Mouse (Mus musculus): ENCODE measurements at regions not wholly inside any gene's neighbourhood (a gene's known extent, or its start where the extent isn't known, plus 50 kb on each side); places are given as distances from the start of the nearest gene placed in this dataset.

- ATAC-seq (ENCODE audit: low read depth), result no peak
- WGBS, result 88% methylated on average over 4 of the region's 4 CpGs
- Histone ChIP-seq H3K27me3 (ENCODE audit: control insufficient read depth, insufficient read depth, low read length) (no peaks in the 10 kb centered on the region), H3K9ac (replicated peaks; ENCODE audit: low read depth, low read length) (no peak overlapping the region), H3K4me2 (ENCODE audit: low read depth, low read length) (no peak overlapping the region), H3K9me3 (ENCODE audit: control insufficient read depth, low read length) (no peaks in the 10 kb centered on the region), H3K4me3 (ENCODE audit: low read depth, low read length) (no peak overlapping the region), H3K4me1 (ENCODE audit: control insufficient read depth, insufficient read depth, low read length) (no peaks in the 10 kb centered on the region), H3K27ac (ENCODE audit: low read depth, low read length) (no peak overlapping the region), H3K36me3 (ENCODE audit: control insufficient read depth, insufficient read depth, low read length) (no peaks in the 10 kb centered on the region)
Measured at GRCm38 (mm10) chr14:99493197-99493596, 194.7 kb downstream of the Klf5 start.

DNA sequence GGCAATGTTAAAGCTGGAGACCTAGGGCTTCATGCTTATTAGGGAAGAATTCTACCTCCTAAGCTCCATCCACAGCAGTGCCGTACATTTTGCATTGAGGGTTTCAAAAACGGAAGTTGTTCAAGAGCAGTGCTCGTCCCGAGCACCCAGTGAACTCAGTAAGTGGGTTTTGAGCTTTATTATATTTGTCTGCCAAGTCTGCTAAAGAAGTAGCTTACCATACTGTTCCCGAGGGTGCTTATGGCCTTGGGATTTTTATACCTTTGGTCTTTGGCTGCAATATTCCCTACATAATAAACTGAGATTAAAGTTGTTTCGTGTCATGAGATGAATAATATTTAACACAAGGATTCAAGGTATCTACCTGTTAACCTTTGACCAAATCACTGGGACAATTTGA, 195.2 kb downstream of the Klf5 start:
- H3K9me3 ChIP-seq (ENCODE audit: control insufficient read depth, low read length), result no peaks in the 10 kb centered on the region
- H3K4me1 ChIP-seq (ENCODE audit: control insufficient read depth, insufficient read depth, low read length), result no peaks in the 10 kb centered on the region
- no peak overlapping the region for H3K4me3 ChIP-seq (ENCODE audit: low read depth, low read length)
- H3K36me3 ChIP-seq (ENCODE audit: control insufficient read depth, insufficient read depth, low read length), result no peaks in the 10 kb centered on the region
- 94% methylated on average over 6 of the region's 6 CpGs for WGBS
- H3K27me3 ChIP-seq (ENCODE audit: control insufficient read depth, insufficient read depth, low read length), result no peaks in the 10 kb centered on the region
- H3K4me2 ChIP-seq (ENCODE audit: low read depth, low read length), result no peak overlapping the region
- H3K9ac ChIP-seq (replicated peaks; ENCODE audit: low read depth, low read length), result no peak overlapping the region
- H3K27ac ChIP-seq (ENCODE audit: low read depth, low read length), result no peak overlapping the region
- ATAC-seq (ENCODE audit: low read depth), result no peak

DNA sequence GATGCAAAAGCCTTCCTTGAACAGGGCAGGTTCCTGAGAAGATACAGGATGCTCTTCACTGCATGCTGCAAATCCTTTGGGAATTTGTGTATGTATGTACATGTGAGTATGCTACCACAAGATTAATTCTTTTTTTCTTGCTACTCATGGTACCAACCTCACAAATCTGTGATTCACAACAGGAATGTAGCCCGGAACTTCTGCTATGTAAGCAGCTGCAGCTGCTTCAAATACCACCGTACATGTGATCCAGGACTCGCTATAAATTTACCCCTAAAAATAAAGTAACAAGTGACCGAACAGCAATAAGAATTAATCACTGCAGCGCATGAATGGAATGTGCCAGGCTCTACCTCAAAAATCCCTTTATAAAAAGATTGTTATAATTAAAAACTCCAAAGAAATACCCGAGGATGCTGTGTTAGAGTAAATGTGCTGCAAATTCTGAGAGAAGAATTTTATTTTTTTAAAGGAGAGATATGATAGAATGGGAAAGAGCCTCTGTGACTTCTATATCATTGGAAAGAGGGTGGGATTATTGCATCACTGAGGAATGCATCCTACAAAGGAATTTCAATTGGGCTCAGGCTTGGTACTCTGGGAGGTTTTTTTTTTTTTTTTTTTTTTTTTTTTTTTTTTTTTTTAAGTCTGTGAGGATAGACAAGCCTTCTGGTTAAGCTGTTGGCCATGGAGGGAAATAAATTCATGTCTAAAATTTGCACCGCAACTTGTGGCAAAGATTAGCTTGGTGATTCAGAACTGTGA, 201.2 kb downstream of the Klf5 start:
- no peak overlapping the region for H3K4me2 ChIP-seq (ENCODE audit: low read depth, low read length)
- H3K4me3 ChIP-seq (ENCODE audit: low read depth, low read length), result no peak overlapping the region
- H3K36me3 ChIP-seq (ENCODE audit: control insufficient read depth, insufficient read depth, low read length), result no peaks in the 10 kb centered on the region
- ATAC-seq (ENCODE audit: low read depth), result no peak
- H3K27ac ChIP-seq (ENCODE audit: low read depth, low read length), result no peak overlapping the region
- no peaks in the 10 kb centered on the region for H3K9me3 ChIP-seq (ENCODE audit: control insufficient read depth, low read length)
- WGBS, result 75% methylated on average over 7 of the region's 7 CpGs
- H3K27me3 ChIP-seq (ENCODE audit: control insufficient read depth, insufficient read depth, low read length), result no peaks in the 10 kb centered on the region
- H3K4me1 ChIP-seq (ENCODE audit: control insufficient read depth, insufficient read depth, low read length), result no peaks in the 10 kb centered on the region
- H3K9ac ChIP-seq (replicated peaks; ENCODE audit: low read depth, low read length), result no peak overlapping the region

DNA sequence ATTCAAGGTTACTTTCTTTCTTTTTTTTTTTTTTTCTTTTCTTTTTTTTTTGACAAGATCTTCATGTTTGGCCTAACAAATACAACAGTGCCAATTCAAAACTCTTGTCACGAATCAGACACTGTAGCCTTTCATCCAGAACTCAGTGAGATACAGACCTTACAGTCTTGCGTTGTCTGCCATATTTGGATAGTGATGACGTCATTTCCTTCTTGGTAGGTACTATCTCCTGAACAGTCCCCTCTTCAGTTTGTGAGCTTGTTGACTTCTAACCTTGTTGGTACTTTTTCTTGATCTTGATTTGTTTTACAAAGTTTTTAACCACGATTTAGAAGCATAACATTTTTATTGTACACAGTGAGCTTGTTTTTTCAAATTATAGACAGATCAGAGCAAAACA, 206.4 kb downstream of the Klf5 start:
- H3K9ac ChIP-seq (replicated peaks; ENCODE audit: low read depth, low read length), result no peak overlapping the region
- WGBS, result 71% methylated on average over 4 of the region's 4 CpGs
- H3K4me1 ChIP-seq (ENCODE audit: control insufficient read depth, insufficient read depth, low read length), result no peaks in the 10 kb centered on the region
- no peak for ATAC-seq (ENCODE audit: low read depth)
- no peak overlapping the region for H3K27ac ChIP-seq (ENCODE audit: low read depth, low read length)
- no peaks in the 10 kb centered on the region for H3K9me3 ChIP-seq (ENCODE audit: control insufficient read depth, low read length)
- H3K4me2 ChIP-seq (ENCODE audit: low read depth, low read length), result no peak overlapping the region
- H3K36me3 ChIP-seq (ENCODE audit: control insufficient read depth, insufficient read depth, low read length), result no peaks in the 10 kb centered on the region
- no peaks in the 10 kb centered on the region for H3K27me3 ChIP-seq (ENCODE audit: control insufficient read depth, insufficient read depth, low read length)
- H3K4me3 ChIP-seq (ENCODE audit: low read depth, low read length), result no peak overlapping the region

DNA sequence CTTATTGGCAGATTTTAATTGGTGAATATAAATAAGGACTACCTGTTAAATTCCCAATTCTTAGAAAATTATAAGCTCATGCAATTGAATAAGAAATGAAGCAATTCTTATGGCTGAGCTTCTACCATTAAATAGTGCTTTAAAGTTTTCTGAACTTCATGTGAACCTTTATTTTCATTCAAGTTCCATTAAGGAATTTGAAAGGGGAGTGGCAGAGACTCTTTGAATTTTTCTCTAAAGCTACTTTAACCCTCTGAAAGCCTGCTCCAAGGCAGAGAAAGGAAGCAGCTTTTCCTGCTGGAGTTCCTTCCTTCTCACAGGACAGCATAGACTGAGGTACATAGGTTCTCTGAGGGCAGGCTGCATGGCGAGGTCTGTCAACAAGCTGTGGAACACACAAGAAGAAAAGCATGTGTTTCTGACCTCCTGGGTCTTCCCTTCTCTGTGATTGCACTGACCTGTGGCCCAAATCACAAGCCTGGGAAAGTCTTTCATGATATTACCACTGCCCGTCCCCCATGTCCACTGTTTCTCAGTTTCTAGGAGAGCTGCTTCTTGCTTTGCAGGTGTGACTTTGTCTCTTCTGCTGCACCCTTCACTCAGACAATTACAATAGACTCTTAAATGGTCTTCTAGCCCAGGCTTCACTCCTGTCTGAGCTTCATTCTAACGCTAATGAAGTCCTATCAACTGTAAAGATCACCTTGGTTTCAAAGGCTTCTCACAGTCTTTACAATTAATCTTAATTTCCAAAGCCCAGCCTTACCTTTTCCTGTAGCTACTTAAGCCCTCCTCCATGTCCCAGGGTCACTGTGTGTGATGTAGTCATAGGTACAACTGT, 211.4 kb downstream of the Klf5 start:
- 59% methylated on average over 3 of the region's 3 CpGs for WGBS
- ATAC-seq (ENCODE audit: low read depth), result no peak
- H3K4me1 ChIP-seq (ENCODE audit: control insufficient read depth, insufficient read depth, low read length), result no peaks in the 10 kb centered on the region

DNA sequence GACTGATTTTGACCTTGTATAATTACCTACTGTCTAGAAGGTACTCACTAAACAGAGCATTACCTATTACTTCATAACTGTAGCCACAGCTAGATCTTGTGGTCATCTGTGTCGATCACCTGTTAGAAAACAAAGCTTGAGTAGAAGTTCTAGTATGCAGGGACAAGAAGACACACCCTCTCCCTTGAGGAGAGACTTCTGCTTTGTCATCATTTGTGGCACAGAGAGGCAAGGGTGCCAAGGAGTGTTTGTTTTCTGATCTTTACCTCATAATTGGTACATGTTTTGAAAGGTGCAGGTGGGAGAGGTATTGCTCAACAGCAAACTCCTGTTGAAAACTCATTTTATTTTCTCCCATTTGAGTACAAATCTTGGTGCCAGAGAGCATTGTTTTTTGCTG, 217.0 kb downstream of the Klf5 start:
- Histone ChIP-seq H3K4me3 (ENCODE audit: low read depth, low read length) (no peak overlapping the region), H3K9ac (replicated peaks; ENCODE audit: low read depth, low read length) (no peak overlapping the region), H3K27ac (ENCODE audit: low read depth, low read length) (no peak overlapping the region), H3K27me3 (ENCODE audit: control insufficient read depth, insufficient read depth, low read length) (no peaks in the 10 kb centered on the region), H3K4me2 (ENCODE audit: low read depth, low read length) (no peak overlapping the region), H3K4me1 (ENCODE audit: control insufficient read depth, insufficient read depth, low read length) (no peaks in the 10 kb centered on the region), H3K9me3 (ENCODE audit: control insufficient read depth, low read length) (no peaks in the 10 kb centered on the region), H3K36me3 (ENCODE audit: control insufficient read depth, insufficient read depth, low read length) (no peaks in the 10 kb centered on the region)
- WGBS, result 100% methylated on average over 1 of the region's 1 CpGs
- ATAC-seq (ENCODE audit: low read depth), result no peak

More for the DNA sequence above, 211.4 kb downstream of the Klf5 start:
- Histone ChIP-seq H3K27ac (ENCODE audit: low read depth, low read length) (no peak overlapping the region), H3K9ac (replicated peaks; ENCODE audit: low read depth, low read length) (no peak overlapping the region), H3K36me3 (ENCODE audit: control insufficient read depth, insufficient read depth, low read length) (no peaks in the 10 kb centered on the region), H3K27me3 (ENCODE audit: control insufficient read depth, insufficient read depth, low read length) (no peaks in the 10 kb centered on the region), H3K4me2 (ENCODE audit: low read depth, low read length) (no peak overlapping the region), H3K4me3 (ENCODE audit: low read depth, low read length) (no peak overlapping the region), H3K9me3 (ENCODE audit: control insufficient read depth, low read length) (no peaks in the 10 kb centered on the region)

- Histone ChIP-seq H3K4me3 (ENCODE audit: low read depth, low read length) (no peak overlapping the region), H3K36me3 (ENCODE audit: control insufficient read depth, insufficient read depth, low read length) (no peaks in the 10 kb centered on the region), H3K9ac (replicated peaks; ENCODE audit: low read depth, low read length) (no peak overlapping the region), H3K27me3 (ENCODE audit: control insufficient read depth, insufficient read depth, low read length) (no peaks in the 10 kb centered on the region), H3K4me2 (ENCODE audit: low read depth, low read length) (no peak overlapping the region), H3K27ac (ENCODE audit: low read depth, low read length) (no peak overlapping the region), H3K4me1 (ENCODE audit: control insufficient read depth, insufficient read depth, low read length) (no peaks in the 10 kb centered on the region), H3K9me3 (ENCODE audit: control insufficient read depth, low read length) (no peaks in the 10 kb centered on the region)
- WGBS, result 92% methylated on average over 6 of the region's 6 CpGs
- no peak for ATAC-seq (ENCODE audit: low read depth)
Measured at GRCm38 (mm10) chr14:99516703-99517102, 218.2 kb downstream of the Klf5 start.

DNA sequence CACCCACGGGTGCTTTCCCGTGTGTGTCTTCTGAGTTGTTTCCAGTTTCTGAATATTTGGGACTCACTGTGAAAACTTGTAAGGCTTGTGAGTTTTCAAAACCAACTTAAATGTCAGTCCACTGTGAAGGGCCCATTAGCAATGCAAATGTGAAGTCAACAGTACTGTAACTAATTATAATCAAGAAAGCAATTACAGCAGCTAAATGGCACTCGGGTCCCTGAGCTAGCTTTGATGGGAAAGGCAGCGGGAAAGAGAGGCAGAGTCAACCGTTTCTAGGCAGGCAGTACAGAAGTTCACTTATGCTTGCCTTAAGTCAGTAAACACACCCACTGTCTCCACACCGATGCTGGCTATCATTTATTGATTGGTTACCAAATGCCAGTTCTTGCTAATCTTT, 221.9 kb downstream of the Klf5 start:
- Histone ChIP-seq H3K27ac (ENCODE audit: low read depth, low read length) (no peak overlapping the region), H3K27me3 (ENCODE audit: control insufficient read depth, insufficient read depth, low read length) (no peaks in the 10 kb centered on the region), H3K4me3 (ENCODE audit: low read depth, low read length) (no peak overlapping the region), H3K36me3 (ENCODE audit: control insufficient read depth, insufficient read depth, low read length) (no peaks in the 10 kb centered on the region), H3K4me1 (ENCODE audit: control insufficient read depth, insufficient read depth, low read length) (no peaks in the 10 kb centered on the region), H3K9me3 (ENCODE audit: control insufficient read depth, low read length) (no peaks in the 10 kb centered on the region), H3K4me2 (ENCODE audit: low read depth, low read length) (no peak overlapping the region), H3K9ac (replicated peaks; ENCODE audit: low read depth, low read length) (no peak overlapping the region)
- WGBS, result 51% methylated on average over 6 of the region's 6 CpGs
- ATAC-seq (ENCODE audit: low read depth), result no peak

- no peaks in the 10 kb centered on the region for H3K36me3 ChIP-seq (ENCODE audit: control insufficient read depth, insufficient read depth, low read length)
- 71% methylated on average over 13 of the region's 13 CpGs for WGBS
- no peak overlapping the region for H3K27ac ChIP-seq (ENCODE audit: low read depth, low read length)
- H3K27me3 ChIP-seq (ENCODE audit: control insufficient read depth, insufficient read depth, low read length), result no peaks in the 10 kb centered on the region
- H3K9ac ChIP-seq (replicated peaks; ENCODE audit: low read depth, low read length), result no peak overlapping the region
- no peak overlapping the region for H3K4me3 ChIP-seq (ENCODE audit: low read depth, low read length)
- no peak overlapping the region for H3K4me2 ChIP-seq (ENCODE audit: low read depth, low read length)
- H3K4me1 ChIP-seq (ENCODE audit: control insufficient read depth, insufficient read depth, low read length), result no peaks in the 10 kb centered on the region
- no peak for ATAC-seq (ENCODE audit: low read depth)
- no peaks in the 10 kb centered on the region for H3K9me3 ChIP-seq (ENCODE audit: control insufficient read depth, low read length)
Measured at GRCm38 (mm10) chr14:99521954-99522523, 223.5 kb downstream of the Klf5 start.

Data from neural tube, embryonic 14.5 days (tissue).